Mouse (Mus musculus) cerebellum, adult 2 months (tissue): ENCODE measurements around the gene Prss12. TPM values are rescaled to one million over a fixed set of nuclear protein-coding genes. Genes with fewer than 3 reads are reported as not detected.

Experiments used
- DNase-seq, 2 experiments: peaks; one replicate each; pipeline ENCODE4 v3.0.0; 2021
- H3K27ac ChIP-seq: fragments of 200-500 bp; 2 replicates; pipeline ENCODE4 v1.5.1; 2012; ENCODE audit warnings: low read length, control low read depth, inconsistent platforms; ENCODE audit not compliant: insufficient read depth
- H3K27me3 ChIP-seq: fragments of 200-500 bp; 2 replicates; pipeline ENCODE4 v1.6.1; 2012; ENCODE audit warnings: inconsistent platforms, mild to moderate bottlenecking, low read length, moderate library complexity; ENCODE audit not compliant: control insufficient read depth, insufficient read depth
- H3K4me1 ChIP-seq: fragments of 200-500 bp; 2 replicates; pipeline ENCODE4 v1.6.1; 2011; ENCODE audit warnings: low read length; ENCODE audit not compliant: control insufficient read depth, insufficient read depth
- H3K4me3 ChIP-seq: fragments of 200-500 bp; replicated peaks from 2 replicates; pipeline ENCODE3; 2011; ENCODE audit warnings: mild to moderate bottlenecking, low read depth, low read length, control low read depth; ENCODE audit not compliant: insufficient read depth
- CTCF ChIP-seq: fragments of 200-500 bp; IDR thresholded peaks from 2 replicates; pipeline ENCODE4 v1.5.1; 2011; ENCODE audit warnings: low read depth, mild to moderate bottlenecking, control low read depth, low read length, moderate library complexity, borderline replicate concordance; ENCODE audit not compliant: insufficient read depth
- POLR2A ChIP-seq: fragments of 200-500 bp; IDR thresholded peaks from 2 replicates; pipeline ENCODE4 v1.6.1; 2011; ENCODE audit warnings: low read length, control low read depth, borderline replicate concordance; ENCODE audit not compliant: insufficient read depth
- WGBS: fragments of 180-500 bp; shearing (Covaris S2); methylation state at CpG from one replicate; pipeline ENCODE4 v1.1.7; 2018; 5-methylcytosine and 5-hydroxymethylcytosine counted together
- polyA plus RNA-seq: library from polyadenylated mRNA; depleted of rRNA; stranded (reverse); fragments of >200 nt; gene quantifications from 2 replicates; pipeline ENCODE4 v1.2.3, GENCODE M21; 2012

Prss12 gene
- polyA plus RNA-seq, 1 experiment, result 2.4 TPM

DNA sequence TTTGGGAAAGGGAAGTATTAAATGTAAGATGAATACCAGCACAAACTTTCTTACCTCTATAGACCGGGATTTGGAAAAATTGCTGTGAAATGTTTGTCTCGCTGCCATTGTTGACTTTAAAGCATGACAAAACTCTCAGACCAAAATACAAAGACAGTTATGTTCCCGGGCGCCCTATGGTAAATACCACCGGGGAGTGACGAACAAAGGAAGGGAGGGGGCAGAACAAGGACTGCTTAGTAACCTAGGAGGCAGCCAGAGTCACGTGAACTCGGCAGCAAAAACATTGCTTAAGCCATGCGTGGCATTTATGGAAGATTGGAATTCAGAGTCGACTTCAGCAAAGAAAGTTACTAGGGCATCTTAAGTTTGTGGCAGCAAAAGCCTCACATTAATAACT lies 1.4 kb downstream of the Prss12 start:
- Histone ChIP-seq H3K27ac (no peak overlapping the region), H3K4me3 (no peak overlapping the region), H3K27me3 (no peaks in the 10 kb centered on the region; the same call in 1 of the 2 replicates), H3K4me1 (no peaks in the 10 kb centered on the region; the same call in none of the 2 replicates)
- TF ChIP-seq CTCF, result no peak
- WGBS, result 6% methylated on average over 10 of the region's 10 CpGs
- no peak for DNase-seq

DNA sequence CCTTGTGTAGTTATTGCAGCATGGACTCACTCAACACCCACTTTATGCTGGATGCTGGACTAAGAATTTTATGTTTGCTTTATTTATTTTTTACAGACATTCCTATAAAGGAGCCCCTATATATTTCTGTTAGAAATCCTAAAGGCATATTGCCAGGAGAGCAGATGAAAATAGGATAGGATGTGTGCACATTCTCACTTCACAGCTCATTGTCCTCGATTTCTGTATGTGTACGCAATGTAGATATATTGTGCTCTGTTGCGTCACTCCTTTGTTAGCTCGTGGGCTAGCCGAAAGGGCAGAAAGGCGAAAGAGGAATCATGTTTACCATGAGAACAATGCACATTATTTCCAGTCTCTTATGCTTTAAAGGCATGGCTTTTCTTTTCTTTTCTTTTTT lies 3.4 kb downstream of the Prss12 start:
- Histone ChIP-seq H3K27ac (no peak overlapping the region), H3K4me3 (no peak overlapping the region), H3K27me3 (no peaks in the 10 kb centered on the region; the same call in 1 of the 2 replicates), H3K4me1 (no peaks in the 10 kb centered on the region; the same call in none of the 2 replicates)
- TF ChIP-seq CTCF (no peak), POLR2A (no peak)
- 78% methylated on average over 6 of the region's 6 CpGs for WGBS
- DNase-seq, result no peak

DNA sequence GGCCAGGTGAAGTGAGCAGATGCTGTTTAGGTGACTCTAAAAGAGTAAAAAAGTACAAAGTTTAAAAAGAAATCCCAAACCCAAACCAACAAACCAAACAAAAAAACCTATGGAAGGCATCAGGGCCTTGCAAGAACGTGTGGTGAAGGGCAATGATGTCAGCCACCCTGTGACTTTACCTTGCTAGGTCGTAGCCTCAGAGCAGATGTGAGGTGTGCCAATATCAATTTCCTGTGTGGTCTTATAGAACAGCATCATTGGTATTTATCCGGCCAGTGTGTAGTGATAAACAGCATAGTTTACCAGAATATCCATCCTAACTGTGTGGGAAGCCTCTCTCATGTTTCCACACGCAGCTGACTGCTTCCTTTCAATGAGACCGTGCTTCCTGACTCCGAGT lies 6.2 kb downstream of the Prss12 start:
- Histone ChIP-seq H3K27ac (no peak overlapping the region), H3K4me1 (no peaks in the 10 kb centered on the region; the same call in 1 of the 2 replicates), H3K4me3 (no peak overlapping the region), H3K27me3 (no peaks in the 10 kb centered on the region)
- 76% methylated on average over 6 of the region's 6 CpGs for whole genome bisulfite sequencing
- TF ChIP-seq POLR2A (no peak), CTCF (no peak)
- no peak for DNase-seq

GRCm38 (mm10) chr3:123459492-123459891 lies 12.8 kb downstream of the Prss12 start:
- Histone ChIP-seq H3K27me3 (no peaks in the 10 kb centered on the region), H3K27ac (no peak overlapping the region), H3K4me1 (no peaks in the 10 kb centered on the region), H3K4me3 (no peak overlapping the region)
- TF ChIP-seq CTCF, result no peak
- TF ChIP-seq POLR2A, result no peak
- WGBS, result 73% methylated on average over 1 of the region's 1 CpGs
- DNase-seq, result no peak

DNA sequence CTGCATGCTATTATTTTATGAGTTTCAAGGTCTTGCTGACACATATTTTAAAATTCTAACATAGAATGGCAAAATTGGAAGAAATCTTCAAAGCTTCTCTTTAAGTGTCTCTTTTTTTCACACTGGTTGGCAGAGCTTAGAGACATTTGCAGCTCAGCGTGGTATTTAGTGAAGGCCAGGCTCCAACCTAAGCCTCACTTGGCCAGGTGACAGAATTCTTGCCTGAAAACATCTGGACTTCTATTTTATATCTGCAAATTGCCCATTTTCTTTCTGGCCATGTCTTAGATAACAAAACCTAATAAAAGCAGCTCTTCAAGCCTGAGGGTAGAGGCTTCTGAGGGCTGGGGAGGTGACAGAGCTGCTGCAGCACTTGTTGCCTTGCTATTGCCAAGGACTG lies 13.7 kb downstream of the Prss12 start:
- TF ChIP-seq POLR2A, result no peak
- TF ChIP-seq CTCF, result no peak
- WGBS, result 31% methylated on average over 1 of the region's 1 CpGs

GRCm38 (mm10) chr3:123462264-123462663 lies 15.6 kb downstream of the Prss12 start:
- no peak for DNase-seq
- H3K27me3 ChIP-seq, result no peaks in the 10 kb centered on the region
- TF ChIP-seq POLR2A (no peak), CTCF (no peak)
- H3K4me1 ChIP-seq, result no peaks in the 10 kb centered on the region
- WGBS, result 88% methylated on average over 6 of the region's 6 CpGs
- H3K27ac ChIP-seq, result no peak overlapping the region
- H3K4me3 ChIP-seq, result no peak overlapping the region

More for the DNA sequence above, 13.7 kb downstream of the Prss12 start:
- no peaks in the 10 kb centered on the region for H3K27me3 ChIP-seq
- no peak overlapping the region for H3K27ac ChIP-seq
- no peak for DNase-seq
- H3K4me1 ChIP-seq, result no peaks in the 10 kb centered on the region
- no peak overlapping the region for H3K4me3 ChIP-seq

DNA sequence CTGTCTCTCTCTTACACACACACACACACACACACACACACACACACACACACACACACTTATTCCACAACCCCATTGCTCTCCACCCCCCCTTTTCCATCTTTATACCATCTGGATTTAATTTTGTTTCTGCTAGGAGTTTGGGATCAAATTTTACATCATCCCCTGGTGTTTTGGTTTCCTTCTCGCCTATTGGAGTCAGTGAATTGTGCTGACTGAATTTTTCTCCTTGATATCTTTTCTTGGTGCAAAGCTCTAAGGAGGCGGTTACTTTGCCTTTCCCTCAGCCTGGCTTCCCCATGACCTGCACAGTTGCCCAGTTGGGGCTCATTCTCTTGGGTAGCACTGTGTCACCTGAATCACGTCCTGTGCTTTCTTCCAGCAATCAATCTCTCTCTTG lies 30.1 kb downstream of the Prss12 start:
- H3K27ac ChIP-seq, result no peak overlapping the region
- H3K4me1 ChIP-seq, result no peaks in the 10 kb centered on the region
- no peak overlapping the region for H3K4me3 ChIP-seq
- 83% methylated on average over 3 of the region's 3 CpGs for WGBS
- H3K27me3 ChIP-seq, result no peaks in the 10 kb centered on the region
- no peak for TF ChIP-seq POLR2A
- TF ChIP-seq CTCF, result no peak
- no peak for DNase-seq

- DNase-seq, result no peak
- TF ChIP-seq POLR2A (no peak), CTCF (no peak)
- H3K27me3 ChIP-seq, result no peaks in the 10 kb centered on the region
- no peak overlapping the region for H3K27ac ChIP-seq
- 89% methylated on average over 6 of the region's 6 CpGs for WGBS
- no peak overlapping the region for H3K4me3 ChIP-seq
- H3K4me1 ChIP-seq, result no peaks in the 10 kb centered on the region
Measured at GRCm38 (mm10) chr3:123481266-123481665, 34.6 kb downstream of the Prss12 start.

- Histone ChIP-seq H3K4me3 (no peak overlapping the region), H3K27ac (no peak overlapping the region), H3K27me3 (no peaks in the 10 kb centered on the region), H3K4me1 (no peaks in the 10 kb centered on the region)
- WGBS, result 91% methylated on average over 1 of the region's 1 CpGs
- DNase-seq, result no peak
- TF ChIP-seq CTCF (no peak), POLR2A (no peak)
Measured at GRCm38 (mm10) chr3:123491814-123492213, 45.1 kb downstream of the Prss12 start.
